In genomic region chr16:3983146-3983700, GRCm38 (mm10) we compare ENCODE assay signal across 19 mouse cellular contexts. TPM values are rescaled to one million over a fixed set of nuclear protein-coding genes. Genes with fewer than 3 reads are reported as not detected.
"Had no signal": no experiment of that assay in that cellular context is flagged by ENCODE, and none has a peak within 500 bp of the region (broad histone marks: within the 10 kb centered on the region; RNA-seq: fewer than 3 reads in every experiment).

No protein-coding gene starts in this region.

- H3K27ac ChIP-seq: kidney, postnatal 0 days; limb, embryonic 13.5 days; midbrain, embryonic 12.5 days; neural tube, embryonic 13.5 days had no signal

- H3K9ac ChIP-seq: limb, embryonic 13.5 days; midbrain, embryonic 12.5 days; neural tube, embryonic 13.5 days had no signal

- H3K9me3 ChIP-seq: limb, embryonic 13.5 days; midbrain, embryonic 12.5 days; neural tube, embryonic 13.5 days had no signal

- H3K4me2 ChIP-seq: limb, embryonic 13.5 days; midbrain, embryonic 12.5 days; neural tube, embryonic 13.5 days had no signal

- H3K27me3 ChIP-seq: limb, embryonic 13.5 days; midbrain, embryonic 12.5 days; neural tube, embryonic 13.5 days had no signal

- H3K4me3 ChIP-seq: limb, embryonic 13.5 days; midbrain, embryonic 12.5 days; neural tube, embryonic 13.5 days had no signal

- ATAC-seq: midbrain, embryonic 16.5 days had no signal

- DNase-seq: kidney, adult 11 months; kidney, adult 9 months; kidney, postnatal 4 days; left cerebral cortex, postnatal 4 days; lung, adult 18-20 months; right cerebral cortex, postnatal 25 days; thymus, adult 18-20 months; thymus, postnatal 25 days had no signal

- H3K4me1 ChIP-seq: limb, embryonic 13.5 days; midbrain, embryonic 12.5 days; neural tube, embryonic 13.5 days had no signal

RNA-seq across cellular contexts. Expression of gene Dnase1, which starts 53.5 kb away (rescaled TPM):
- total RNA-seq: layer of hippocampus, adult 8-10 months; layer of hippocampus, postnatal 14 days; left cerebral cortex, adult 18-20 months; left cerebral cortex, postnatal 10 days; left cerebral cortex, postnatal 4 days; liver, adult 2 months had no signal
- polyA plus RNA-seq: urinary bladder, adult 2 months had no signal
